Mouse (Mus musculus) thymus, postnatal 36 days (tissue): ENCODE data around the gene Hnrnpl.
A peak's percentile ranks its signal among the peaks of the same experiment; 100 is the strongest.

Experiments
- DNase-seq, 2 experiments: peaks; one replicate each; pipeline ENCODE4 v3.0.0; 2022; ENCODE audit warnings: mixed read lengths in 2 of 2

Hnrnpl gene

GRCm38 (mm10) chr7:28790066-28790806 lies 18.1 kb upstream of the Hnrnpl start:
- peak in 1 of 2 experiments; percentile 48 for DNase-seq

- DNase-seq, result no peak
Observed at GRCm38 (mm10) chr7:28791706-28792105, 16.6 kb upstream of the Hnrnpl start.

- peak; percentile 46 to 57 for DNase-seq
Observed at GRCm38 (mm10) chr7:28792391-28793185, 15.8 kb upstream of the Hnrnpl start.

- DNase-seq, result peak; percentile 42 to 65
Observed at GRCm38 (mm10) chr7:28793834-28794233, 14.5 kb upstream of the Hnrnpl start.

GRCm38 (mm10) chr7:28794496-28794895 lies 13.8 kb upstream of the Hnrnpl start:
- DNase-seq, result no peak

- DNase-seq, result peak in 1 of 2 experiments; percentile 40
Observed at GRCm38 (mm10) chr7:28795832-28796231, 12.5 kb upstream of the Hnrnpl start.

GRCm38 (mm10) chr7:28796562-28796975 lies 11.8 kb upstream of the Hnrnpl start:
- peak; percentile 75 for DNase-seq

- peak; percentile 31 to 48 for DNase-seq
Observed at GRCm38 (mm10) chr7:28799994-28800393, 8.3 kb upstream of the Hnrnpl start.

- no peak for DNase-seq
Observed at GRCm38 (mm10) chr7:28801451-28801850, 6.9 kb upstream of the Hnrnpl start.

GRCm38 (mm10) chr7:28801901-28802670 lies 6.3 kb upstream of the Hnrnpl start:
- no peak for DNase-seq

GRCm38 (mm10) chr7:28802846-28803588 lies 5.3 kb upstream of the Hnrnpl start:
- no peak for DNase-seq

- no peak for DNase-seq
Observed at GRCm38 (mm10) chr7:28803756-28804155, 4.6 kb upstream of the Hnrnpl start.

- no peak for DNase-seq
Observed at GRCm38 (mm10) chr7:28806869-28807268, 1.5 kb upstream of the Hnrnpl start.

- DNase-seq, result no peak
Observed at GRCm38 (mm10) chr7:28807641-28808220, 610 bp upstream of the Hnrnpl start.

- DNase-seq, result peak; percentile 96 to 98
Observed at GRCm38 (mm10) chr7:28808957-28809393, 634 bp downstream of the Hnrnpl start.

GRCm38 (mm10) chr7:28809401-28810089 lies 1.2 kb downstream of the Hnrnpl start:
- peak; percentile 78 to 79 for DNase-seq

- peak; percentile 97 to 99 for DNase-seq
Observed at GRCm38 (mm10) chr7:28810107-28811066, 2.0 kb downstream of the Hnrnpl start.

- DNase-seq, result peak; percentile 95 to 98
Observed at GRCm38 (mm10) chr7:28811228-28811627, 2.9 kb downstream of the Hnrnpl start.

- DNase-seq, result no peak
Observed at GRCm38 (mm10) chr7:28811640-28812275, 3.4 kb downstream of the Hnrnpl start.

GRCm38 (mm10) chr7:28812436-28812835 lies 4.1 kb downstream of the Hnrnpl start:
- no peak for DNase-seq
